Mouse (Mus musculus) heart, postnatal 36 days (tissue): Measurements from ENCODE around the gene Gpr155. TPM values are rescaled to one million over a fixed set of nuclear protein-coding genes. Genes with fewer than 3 reads are reported as not detected.
A peak's percentile ranks its signal among the peaks of the same experiment; 100 is the strongest.

Source experiments
- DNase-seq, 2 experiments: peaks; one replicate each; pipeline ENCODE4 v3.0.0; 2021 to 2022
- intact Hi-C: fragments of 180-260 bp; cut with DNase I; formaldehyde crosslinking; loops from one replicate; pipeline ENCODE4 v1.15.1; 2025
- total RNA-seq, 2 experiments: library from RNA; stranded (reverse); gene quantifications; 2 replicates each; pipeline ENCODE4 v1.2.3; 2021

Gene Gpr155
- total RNA-seq, 2 experiments from 2014 or later: 13.1 to 13.8 TPM

- intact Hi-C loops: no loop called here
- DNase-seq: no peak
Observed at GRCm38 (mm10) chr2:73338415-73338814, 48.0 kb downstream of the Gpr155 start.

- no peak for DNase-seq
- intact Hi-C loops: no loop called here
Observed at GRCm38 (mm10) chr2:73335949-73336348, 50.4 kb downstream of the Gpr155 start.

- no peak for DNase-seq
Observed at GRCm38 (mm10) chr2:73325871-73326270, 60.5 kb downstream of the Gpr155 start.

GRCm38 (mm10) chr2:73322991-73323390, 63.4 kb downstream of the Gpr155 start:
- intact Hi-C loops: no loop called here
- no peak for DNase-seq

More at GRCm38 (mm10) chr2:73325871-73326270, 60.5 kb downstream of the Gpr155 start:
- intact Hi-C loops: no loop called here

GRCm38 (mm10) chr2:73319218-73319617, 67.2 kb downstream of the Gpr155 start:
- intact Hi-C loops: loop anchor here (10.0 kb wide), 1 partner anchor 226 kb away; no protein-coding TSS in a partner anchor
- no peak for DNase-seq

- DNase-seq: no peak
- intact Hi-C loops: loop anchor here (10.0 kb wide), 1 partner anchor 227 kb away; no protein-coding TSS in a partner anchor
Observed at GRCm38 (mm10) chr2:73317426-73317825, 68.9 kb downstream of the Gpr155 start.

GRCm38 (mm10) chr2:73314311-73314710, 72.1 kb downstream of the Gpr155 start:
- no peak for DNase-seq
- intact Hi-C loops: loop anchor here (5.0 to 10.0 kb wide), 2 partner anchors 103 to 230 kb away; no protein-coding TSS in a partner anchor

GRCm38 (mm10) chr2:73313117-73313501, 73.3 kb downstream of the Gpr155 start:
- intact Hi-C loops: loop anchor here (2.0 to 10.0 kb wide), 3 partner anchors 74 to 232 kb away; partner anchors contain the start of gene Gpr155

GRCm38 (mm10) chr2:73312152-73313116, 73.9 kb downstream of the Gpr155 start, which contains the start of the genes Scrn3 and Cir1:
Gene Scrn3, plus strand, starts transcription at chr2:73312601.
Gene Cir1, minus strand, starts transcription at chr2:73312701.
- intact Hi-C loops: loop anchor here (2.0 to 10.0 kb wide), 3 partner anchors 74 to 232 kb away; partner anchors contain the start of gene Gpr155
- peak; percentile 90 to 93 for DNase-seq

More at GRCm38 (mm10) chr2:73313117-73313501, 73.3 kb downstream of the Gpr155 start:
- DNase-seq: peak; percentile 51 to 66

GRCm38 (mm10) chr2:73306006-73306405, 80.4 kb downstream of the Gpr155 start:
- intact Hi-C loops: no loop called here
- no peak for DNase-seq

GRCm38 (mm10) chr2:73304506-73304905, 81.9 kb downstream of the Gpr155 start:
- intact Hi-C loops: no loop called here
- no peak for DNase-seq

GRCm38 (mm10) chr2:73302722-73303121, 83.7 kb downstream of the Gpr155 start:
- DNase-seq: no peak
- intact Hi-C loops: no loop called here

- intact Hi-C loops: no loop called here
- no peak for DNase-seq
Observed at GRCm38 (mm10) chr2:73301979-73302378, 84.4 kb downstream of the Gpr155 start.

- intact Hi-C loops: no loop called here
- no peak for DNase-seq
Observed at GRCm38 (mm10) chr2:73298841-73299240, 87.5 kb downstream of the Gpr155 start.

- intact Hi-C loops: no loop called here
- no peak for DNase-seq
Observed at GRCm38 (mm10) chr2:73298154-73298553, 88.2 kb downstream of the Gpr155 start.

- intact Hi-C loops: no loop called here
- no peak for DNase-seq
Observed at GRCm38 (mm10) chr2:73295023-73295422, 91.3 kb downstream of the Gpr155 start.

Other genes with a start within 250 kb of the Gpr155 start
- gene Ola1, start 167.6 kb downstream of the Gpr155 start, total RNA-seq: 10 to 100 TPM; 42.9 to 44.6 TPM
- gene Sp9, start 114.6 kb downstream of the Gpr155 start, total RNA-seq: not detected
- 10 to 100 TPM; 23.2 to 24.3 TPM for gene Scrn3, start 74.0 kb downstream of the Gpr155 start, total RNA-seq
- gene Cir1, start 73.9 kb downstream of the Gpr155 start, total RNA-seq: 10 to 100 TPM; 18.1 to 20.5 TPM
- gene Wipf1, start 143.2 kb upstream of the Gpr155 start, total RNA-seq: 10 to 100 TPM; 15.4 to 15.5 TPM
- not detected for gene Chrna1, start 193.8 kb upstream of the Gpr155 start, total RNA-seq